Mouse (Mus musculus): Measurements from ENCODE around the gene Wdr77. TPM values are rescaled to one million over a fixed set of nuclear protein-coding genes. Genes with fewer than 3 reads are reported as not detected.

Wdr77 gene
- polyA plus RNA-seq, 1 experiment from 2014 or later = 83.4 TPM

- no peak overlapping the region for H3K4me3 ChIP-seq (ENCODE audit: control insufficient read depth in 1 of 2, insufficient read depth in 1 of 2, low read depth in 1 of 2, low read length in 2 of 2)
- no peaks in the 10 kb centered on the region for H3K9me3 ChIP-seq (ENCODE audit: control insufficient read depth, low read length)
- no peak overlapping the region for H3K9ac ChIP-seq (ENCODE audit: low read length)
- 90% methylated on average over 7 of the region's 7 CpGs for WGBS
- no peak overlapping the region for H3K27ac ChIP-seq (replicated peaks in 1 of 2; ENCODE audit: control insufficient read depth in 1 of 2, insufficient read depth in 1 of 2, low read depth in 2 of 2, low read length in 2 of 2)
- no peak for ATAC-seq (ENCODE audit: insufficient number of reproducible peaks, insufficient read depth, low FRiP score, low read depth)
- H3K36me3 ChIP-seq (ENCODE audit: control insufficient read depth, insufficient read depth, low read length) = peaks cover 95% of the 10 kb centered on the region
- H3K4me1 ChIP-seq (ENCODE audit: control insufficient read depth in 2 of 2, insufficient read depth in 2 of 2, low read length in 2 of 2) = peaks cover 0 to 5% of the 10 kb centered on the region in 2 experiments; a peak in 1 of 4 replicates
- no peaks in the 10 kb centered on the region for H3K27me3 ChIP-seq (ENCODE audit: control insufficient read depth, insufficient read depth, low read length)
- H3K4me2 ChIP-seq (ENCODE audit: low read length) = no peak overlapping the region
Measured at GRCm38 (mm10) chr3:105951348-105951747, 7.8 kb upstream of the Wdr77 start.

GRCm38 (mm10) chr3:105957235-105957634, 1.9 kb upstream of the Wdr77 start:
- 88% methylated on average over 1 of the region's 1 CpGs for WGBS
- no peak for ATAC-seq (ENCODE audit: insufficient number of reproducible peaks, insufficient read depth, low FRiP score, low read depth)
- Histone ChIP-seq H3K36me3 (ENCODE audit: control insufficient read depth, insufficient read depth, low read length) (peaks cover 70% of the 10 kb centered on the region), H3K4me1 (ENCODE audit: control insufficient read depth in 2 of 2, insufficient read depth in 2 of 2, low read length in 2 of 2) (peaks cover 0 to 31% of the 10 kb centered on the region in 2 experiments; a peak in 2 of 4 replicates), H3K27ac (replicated peaks in 1 of 2; ENCODE audit: control insufficient read depth in 1 of 2, insufficient read depth in 1 of 2, low read depth in 2 of 2, low read length in 2 of 2) (no peak overlapping the region), H3K27me3 (ENCODE audit: control insufficient read depth, insufficient read depth, low read length) (no peaks in the 10 kb centered on the region), H3K9ac (ENCODE audit: low read length) (peak overlapping the region; percentile 99; the same call in 1 of the 2 replicates), H3K4me2 (ENCODE audit: low read length) (peak overlapping the region; percentile 80), H3K4me3 (ENCODE audit: control insufficient read depth in 1 of 2, insufficient read depth in 1 of 2, low read depth in 1 of 2, low read length in 2 of 2) (peak overlapping the region in 1 of 2 experiments; percentile 91; a peak in 2 of 4 replicates), H3K9me3 (ENCODE audit: control insufficient read depth, low read length) (no peaks in the 10 kb centered on the region)

- no peak for ATAC-seq (ENCODE audit: insufficient number of reproducible peaks, insufficient read depth, low FRiP score, low read depth)
- peak overlapping the region; percentile 49 to 96; a peak in 3 of 4 replicates for H3K27ac ChIP-seq (replicated peaks in 1 of 2; ENCODE audit: control insufficient read depth in 1 of 2, insufficient read depth in 1 of 2, low read depth in 2 of 2, low read length in 2 of 2)
- H3K4me2 ChIP-seq (ENCODE audit: low read length) = peak overlapping the region; percentile 80
- no peaks in the 10 kb centered on the region for H3K9me3 ChIP-seq (ENCODE audit: control insufficient read depth, low read length)
- peak overlapping the region; percentile 99 for H3K9ac ChIP-seq (ENCODE audit: low read length)
- H3K36me3 ChIP-seq (ENCODE audit: control insufficient read depth, insufficient read depth, low read length) = peaks cover 70% of the 10 kb centered on the region
- peaks cover 0 to 31% of the 10 kb centered on the region in 2 experiments; a peak in 2 of 4 replicates for H3K4me1 ChIP-seq (ENCODE audit: control insufficient read depth in 2 of 2, insufficient read depth in 2 of 2, low read length in 2 of 2)
- WGBS = 23% methylated on average over 5 of the region's 5 CpGs
- H3K4me3 ChIP-seq (ENCODE audit: control insufficient read depth in 1 of 2, insufficient read depth in 1 of 2, low read depth in 1 of 2, low read length in 2 of 2) = peak overlapping the region; percentile 89 to 91
- no peaks in the 10 kb centered on the region for H3K27me3 ChIP-seq (ENCODE audit: control insufficient read depth, insufficient read depth, low read length)
Measured at GRCm38 (mm10) chr3:105958204-105958603, 965 bp upstream of the Wdr77 start.

GRCm38 (mm10) chr3:105959585-105959984, 416 bp downstream of the Wdr77 start:
- peak overlapping the region; percentile 93 for H3K4me2 ChIP-seq (ENCODE audit: low read length)
- no peaks in the 10 kb centered on the region for H3K27me3 ChIP-seq (ENCODE audit: control insufficient read depth, insufficient read depth, low read length)
- peaks cover 71% of the 10 kb centered on the region for H3K36me3 ChIP-seq (ENCODE audit: control insufficient read depth, insufficient read depth, low read length)
- ATAC-seq (ENCODE audit: insufficient number of reproducible peaks, insufficient read depth, low FRiP score, low read depth) = peak; percentile 57
- no peaks in the 10 kb centered on the region for H3K9me3 ChIP-seq (ENCODE audit: control insufficient read depth, low read length)
- peak overlapping the region in 1 of 2 experiments; percentile 67; a peak in 2 of 4 replicates for H3K27ac ChIP-seq (replicated peaks in 1 of 2; ENCODE audit: control insufficient read depth in 1 of 2, insufficient read depth in 1 of 2, low read depth in 2 of 2, low read length in 2 of 2)
- H3K4me3 ChIP-seq (ENCODE audit: control insufficient read depth in 1 of 2, insufficient read depth in 1 of 2, low read depth in 1 of 2, low read length in 2 of 2) = peak overlapping the region; percentile 88 to 91
- H3K9ac ChIP-seq (ENCODE audit: low read length) = peak overlapping the region; percentile 97
- WGBS = under 1% methylated on average over 26 of the region's 26 CpGs
- H3K4me1 ChIP-seq (ENCODE audit: control insufficient read depth in 2 of 2, insufficient read depth in 2 of 2, low read length in 2 of 2) = peaks cover 0 to 31% of the 10 kb centered on the region in 2 experiments; a peak in 2 of 4 replicates

- H3K36me3 ChIP-seq (ENCODE audit: control insufficient read depth, insufficient read depth, low read length) = peaks cover 71% of the 10 kb centered on the region
- H3K4me1 ChIP-seq (ENCODE audit: control insufficient read depth in 2 of 2, insufficient read depth in 2 of 2, low read length in 2 of 2) = peaks cover 0 to 31% of the 10 kb centered on the region in 2 experiments; a peak in 2 of 4 replicates
- H3K9ac ChIP-seq (ENCODE audit: low read length) = peak within 1 kb of the TSS; percentile 99
- H3K27me3 ChIP-seq (ENCODE audit: control insufficient read depth, insufficient read depth, low read length) = no peaks in the 10 kb centered on the region
- no peaks in the 10 kb centered on the region for H3K9me3 ChIP-seq (ENCODE audit: control insufficient read depth, low read length)
- ATAC-seq (ENCODE audit: insufficient number of reproducible peaks, insufficient read depth, low FRiP score, low read depth) = no peak
- H3K4me2 ChIP-seq (ENCODE audit: low read length) = peak within 1 kb of the TSS; percentile 93
- peak within 1 kb of the TSS; percentile 89 to 96 for H3K27ac ChIP-seq (replicated peaks in 1 of 2; ENCODE audit: control insufficient read depth in 1 of 2, insufficient read depth in 1 of 2, low read depth in 2 of 2, low read length in 2 of 2)
- peak within 1 kb of the TSS; percentile 89 to 91 for H3K4me3 ChIP-seq (ENCODE audit: control insufficient read depth in 1 of 2, insufficient read depth in 1 of 2, low read depth in 1 of 2, low read length in 2 of 2)
- 4% methylated on average over 6 of the region's 6 CpGs for WGBS
Measured at GRCm38 (mm10) chr3:105959999-105960398, 830 bp downstream of the Wdr77 start, which contains the start of gene Atp5f1. Gene Atp5f1 (minus strand): TSS chr3:105960099.

- Histone ChIP-seq H3K4me1 (ENCODE audit: control insufficient read depth in 2 of 2, insufficient read depth in 2 of 2, low read length in 2 of 2) (peaks cover 0 to 30% of the 10 kb centered on the region in 2 experiments; a peak in 2 of 4 replicates), H3K4me3 (ENCODE audit: control insufficient read depth in 1 of 2, insufficient read depth in 1 of 2, low read depth in 1 of 2, low read length in 2 of 2) (no peak overlapping the region), H3K9me3 (ENCODE audit: control insufficient read depth, low read length) (no peaks in the 10 kb centered on the region), H3K36me3 (ENCODE audit: control insufficient read depth, insufficient read depth, low read length) (peaks cover 73% of the 10 kb centered on the region), H3K27me3 (ENCODE audit: control insufficient read depth, insufficient read depth, low read length) (no peaks in the 10 kb centered on the region), H3K9ac (ENCODE audit: low read length) (no peak overlapping the region), H3K27ac (replicated peaks in 1 of 2; ENCODE audit: control insufficient read depth in 1 of 2, insufficient read depth in 1 of 2, low read depth in 2 of 2, low read length in 2 of 2) (no peak overlapping the region), H3K4me2 (ENCODE audit: low read length) (peak overlapping the region; percentile 93; the same call in 1 of the 2 replicates)
- ATAC-seq (ENCODE audit: insufficient number of reproducible peaks, insufficient read depth, low FRiP score, low read depth) = no peak
- 91% methylated on average over 2 of the region's 2 CpGs for WGBS
Measured at GRCm38 (mm10) chr3:105960700-105961099, 1.5 kb downstream of the Wdr77 start.

DNA sequence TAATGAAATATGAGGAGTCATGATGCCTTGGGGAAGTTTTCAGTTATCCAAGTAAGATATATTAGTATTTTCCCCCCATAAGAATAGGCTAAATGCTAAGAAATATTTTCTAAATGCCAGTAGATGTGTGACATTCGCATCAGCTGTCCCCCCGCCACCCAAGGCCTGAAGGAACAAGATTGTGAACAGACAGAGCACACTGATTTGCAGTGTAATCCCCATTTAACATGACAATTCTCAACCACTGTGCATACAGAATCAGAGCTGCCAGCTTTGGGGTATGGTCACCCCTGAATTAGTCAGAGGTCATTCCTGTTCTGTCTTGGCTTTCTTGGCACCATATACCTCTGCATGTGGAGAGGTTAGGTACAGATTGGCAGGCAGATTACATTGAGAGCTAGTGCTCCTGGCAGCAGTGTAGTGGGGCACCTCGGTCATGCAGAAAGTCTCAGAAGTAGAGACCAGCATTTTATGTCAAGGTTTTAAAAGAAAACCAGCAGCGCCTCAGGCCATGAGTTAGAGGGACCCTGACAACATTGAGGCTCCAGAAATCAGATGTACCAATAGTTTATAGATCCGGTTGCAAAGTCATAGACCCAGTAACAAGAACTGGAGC, 12.8 kb downstream of the Wdr77 start:
- Histone ChIP-seq H3K4me3 (ENCODE audit: control insufficient read depth in 1 of 2, insufficient read depth in 1 of 2, low read depth in 1 of 2, low read length in 2 of 2) (no peak overlapping the region), H3K9ac (ENCODE audit: low read length) (no peak overlapping the region), H3K4me2 (ENCODE audit: low read length) (no peak overlapping the region), H3K36me3 (ENCODE audit: control insufficient read depth, insufficient read depth, low read length) (peaks cover 44% of the 10 kb centered on the region), H3K27ac (replicated peaks in 1 of 2; ENCODE audit: control insufficient read depth in 1 of 2, insufficient read depth in 1 of 2, low read depth in 2 of 2, low read length in 2 of 2) (no peak overlapping the region), H3K9me3 (ENCODE audit: control insufficient read depth, low read length) (no peaks in the 10 kb centered on the region), H3K4me1 (ENCODE audit: control insufficient read depth in 2 of 2, insufficient read depth in 2 of 2, low read length in 2 of 2) (no peaks in the 10 kb centered on the region), H3K27me3 (ENCODE audit: control insufficient read depth, insufficient read depth, low read length) (no peaks in the 10 kb centered on the region)
- ATAC-seq (ENCODE audit: insufficient number of reproducible peaks, insufficient read depth, low FRiP score, low read depth) = no peak
- 78% methylated on average over 5 of the region's 5 CpGs for WGBS

All from heart, embryonic 14.5 days (tissue).